Mouse (Mus musculus) small intestine, adult 2 months (tissue): ENCODE data around the gene Itpripl2.

Experiments used
- CTCF ChIP-seq: fragments of 200-500 bp; IDR thresholded peaks from 2 replicates; pipeline ENCODE4 v1.5.1; 2012; ENCODE audit warnings: low read depth, mild to moderate bottlenecking, control low read depth, inconsistent platforms, low read length, moderate library complexity, mixed read lengths; ENCODE audit not compliant: insufficient replicate concordance, insufficient read length; ENCODE audit errors: extremely low read depth
- POLR2A ChIP-seq: fragments of 200-500 bp; IDR thresholded peaks from 2 replicates; pipeline ENCODE4 v1.6.1; 2012; ENCODE audit warnings: low read depth, mild to moderate bottlenecking, control low read depth, inconsistent platforms, low read length, moderate library complexity

GRCm38 (mm10) chr7:118534326-118534725 is 42.6 kb upstream of the Itpripl2 start:
- TF ChIP-seq CTCF (no peak), POLR2A (no peak)
